Mouse (Mus musculus) testis, postnatal 14 days (tissue): ENCODE data around the gene Tmem8.
A peak's percentile ranks its signal among the peaks of the same experiment; 100 is the strongest.
"Not testable (repeated sequence)": the region's sequence is repeated elsewhere in the genome, so short reads cannot be mapped to it uniquely, and the experiment has no call there.

Experiments used
- DNase-seq: peaks from one replicate; pipeline ENCODE4 v3.0.0; 2021; ENCODE audit warnings: low spot score

Gene Tmem8

GRCm38 (mm10) chr17:26113181-26113948 is at the start of gene Tmem8:
Gene Tmem8 (plus strand): TSS chr17:26113299.
- DNase-seq: peak; percentile 81

GRCm38 (mm10) chr17:26064916-26065315 is 48.2 kb upstream of the Tmem8 start:
- no peak for DNase-seq

GRCm38 (mm10) chr17:26066488-26067020 is 46.5 kb upstream of the Tmem8 start:
- DNase-seq: no peak

DNA sequence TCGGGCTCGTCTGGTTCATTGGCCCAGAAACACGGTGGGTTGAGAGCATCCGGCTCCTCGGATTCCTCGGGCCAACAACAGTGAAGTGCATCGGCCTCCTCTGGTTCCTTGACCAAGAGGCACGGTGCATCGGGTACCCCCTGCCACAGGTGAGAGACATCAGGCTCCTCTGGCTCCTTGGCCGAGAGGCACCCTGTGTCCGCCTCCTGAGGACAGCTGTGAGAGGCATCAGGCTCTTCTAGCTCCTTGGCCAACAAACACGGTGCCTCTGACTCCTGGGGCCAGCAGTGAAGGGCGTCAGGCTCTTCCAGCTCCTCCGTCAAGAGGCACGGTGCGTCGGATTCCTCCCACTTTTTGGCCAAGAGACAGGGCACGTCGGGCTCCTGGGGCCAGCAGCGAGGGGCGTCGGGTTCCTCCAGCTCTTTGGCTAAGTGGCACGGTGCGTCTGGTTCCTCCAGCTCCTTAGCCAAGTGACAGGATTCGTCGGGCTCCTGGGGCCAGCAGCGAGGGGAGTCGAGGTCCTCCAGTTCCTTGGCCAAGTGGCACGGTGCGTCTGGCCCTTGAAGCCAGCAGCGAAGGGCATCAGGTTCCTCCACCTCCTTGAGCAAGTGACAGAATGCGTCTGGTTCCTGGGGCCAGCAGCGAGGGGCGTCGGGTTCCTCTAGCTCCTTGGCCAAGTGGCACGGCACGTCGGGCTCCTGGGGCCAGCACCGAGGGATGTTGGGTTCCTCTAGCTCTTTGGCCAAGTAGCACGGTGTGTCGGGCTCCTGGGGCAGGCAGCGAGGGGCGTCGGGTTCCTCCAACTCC is 44.9 kb upstream of the Tmem8 start:
- peak; percentile 19 for DNase-seq

DNA sequence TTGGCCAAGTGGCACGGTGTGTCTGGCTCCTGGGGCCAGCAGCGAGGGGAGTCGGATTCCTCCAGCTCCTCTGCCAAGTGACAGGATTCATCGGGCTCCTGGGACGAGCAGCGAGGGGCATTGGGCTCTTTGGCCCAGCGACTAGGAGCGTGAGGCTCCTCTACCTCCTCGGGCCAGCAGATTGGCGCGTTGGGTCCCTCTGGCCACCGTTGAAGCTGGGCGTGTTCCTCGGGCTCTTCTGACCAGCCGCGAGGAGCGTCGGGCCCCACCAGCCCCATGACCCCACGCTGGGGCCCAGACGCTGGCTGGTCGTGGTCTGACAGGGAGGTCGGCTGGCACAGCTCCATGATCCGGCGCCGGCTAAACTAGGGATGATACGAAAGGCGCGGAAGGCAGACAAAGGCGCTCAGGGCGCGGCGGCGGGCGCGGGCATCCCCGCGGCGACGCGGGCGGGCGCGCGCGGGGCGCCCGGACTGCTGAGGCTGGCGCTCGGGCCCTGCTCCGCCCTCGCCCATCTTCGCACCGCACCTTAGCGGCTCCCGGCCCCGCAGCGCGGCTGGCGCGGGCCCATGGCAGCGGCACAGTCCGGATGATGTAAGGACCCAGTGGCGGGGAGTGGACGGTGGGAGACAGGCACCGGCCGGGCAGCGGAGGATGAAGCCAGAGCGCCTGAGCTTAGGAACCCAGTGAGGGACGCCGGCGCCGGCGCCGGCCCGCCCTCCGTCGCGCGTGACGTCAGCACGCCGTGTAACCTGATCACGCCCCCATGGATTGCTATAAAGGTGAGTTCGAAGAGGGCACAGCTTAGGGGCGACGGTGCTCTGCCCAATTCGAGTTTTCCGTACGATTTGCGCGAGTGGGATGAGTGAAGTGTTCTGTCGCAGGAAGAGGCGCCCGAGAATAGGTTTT is 44.0 kb upstream of the Tmem8 start, which contains the start of gene Rab11fip3:
Gene Rab11fip3, minus strand, starts transcription at position 725 of the 909 bp plus-strand sequence.
- peak; percentile 83 for DNase-seq

- DNase-seq: no peak
These were observed 43.0 kb upstream of the Tmem8 start for GRCm38 (mm10) chr17:26070136-26070535.

- no peak for DNase-seq
These were observed 37.9 kb upstream of the Tmem8 start for GRCm38 (mm10) chr17:26075246-26075645.

- no peak for DNase-seq
These were observed 34.2 kb upstream of the Tmem8 start for GRCm38 (mm10) chr17:26078851-26079250.

DNA sequence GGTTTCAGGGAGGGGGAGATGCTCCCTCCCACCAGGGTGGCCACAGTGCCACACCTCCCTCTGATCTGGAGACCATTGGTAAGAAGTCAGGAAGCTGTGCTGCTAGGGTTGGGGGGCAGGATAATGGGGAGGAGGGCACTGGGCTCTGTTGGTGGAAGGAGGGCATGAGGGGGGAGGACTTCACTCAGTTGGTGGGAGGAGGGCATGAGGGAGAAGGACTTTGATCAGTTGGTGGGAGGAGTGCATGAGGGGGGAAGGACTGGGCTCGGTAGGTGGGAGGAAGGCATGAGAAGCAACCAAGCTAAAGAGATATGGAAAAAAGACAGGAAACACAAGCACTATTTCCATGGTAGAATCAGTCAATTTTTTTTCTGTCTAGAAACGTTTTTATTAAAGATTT is 32.2 kb upstream of the Tmem8 start:
- no peak for DNase-seq

DNA sequence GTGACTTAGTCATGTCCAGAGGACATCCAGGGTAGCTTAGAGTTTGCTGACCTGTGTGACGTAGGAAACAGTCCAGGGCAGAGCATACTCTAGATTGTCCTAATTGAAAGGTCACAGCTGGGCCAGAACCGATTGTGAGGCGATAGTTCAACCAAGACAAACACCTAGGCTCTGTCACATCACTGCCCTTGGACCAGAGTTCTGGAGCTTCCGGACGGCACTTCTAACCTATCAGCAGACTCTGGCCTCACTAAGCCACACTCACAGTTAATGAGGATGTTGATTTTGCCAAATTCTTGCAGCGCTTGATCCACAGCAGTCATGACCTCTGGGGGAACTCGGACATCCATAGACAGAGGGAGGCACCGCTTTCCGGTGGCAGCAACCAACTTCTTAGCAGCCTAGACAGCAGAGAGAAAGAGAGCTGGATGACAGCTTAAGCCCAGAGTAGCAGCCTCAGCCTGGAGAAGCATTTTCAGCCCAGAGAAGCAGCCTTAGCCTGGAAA is 26.0 kb upstream of the Tmem8 start:
- DNase-seq: no peak

DNA sequence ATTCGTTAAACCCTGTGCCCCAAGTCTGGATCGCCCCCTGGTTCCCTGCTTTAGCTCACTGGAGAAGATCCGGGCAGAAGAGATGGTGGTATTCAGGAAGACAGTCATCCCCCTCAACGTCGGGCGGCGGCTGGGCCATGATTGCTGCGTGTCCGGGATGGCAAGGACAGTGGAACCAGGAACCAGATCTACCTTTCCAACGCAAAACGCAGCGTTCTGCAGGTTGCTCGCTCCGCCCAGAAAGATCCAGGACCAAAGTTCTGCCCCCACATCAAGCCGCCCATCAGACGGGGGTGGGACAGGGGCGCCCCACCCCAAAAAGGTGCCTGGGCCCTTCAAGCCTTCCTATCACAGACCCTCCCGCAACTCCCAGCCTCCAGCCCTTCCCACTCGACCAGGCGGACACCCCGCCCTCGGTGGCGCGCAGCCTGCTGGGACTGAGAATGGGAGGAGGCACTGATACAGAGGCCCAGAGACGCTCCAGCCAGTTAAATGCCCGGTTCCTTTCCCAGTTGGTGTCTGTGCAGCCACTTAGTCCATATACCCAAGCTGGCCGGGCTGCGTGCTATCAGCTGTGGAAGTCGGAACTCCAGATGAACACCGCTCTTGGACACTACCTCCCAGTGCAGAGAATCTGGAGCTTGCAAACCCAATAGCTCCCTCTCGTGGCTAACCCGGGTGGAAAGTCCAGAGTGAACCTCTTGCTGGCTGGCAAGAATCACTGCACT is 23.0 kb upstream of the Tmem8 start, which contains the start of gene Decr2:
Gene Decr2, minus strand, starts transcription at position 433 of the 728 bp plus-strand sequence.
- peak; percentile 85 for DNase-seq

DNA sequence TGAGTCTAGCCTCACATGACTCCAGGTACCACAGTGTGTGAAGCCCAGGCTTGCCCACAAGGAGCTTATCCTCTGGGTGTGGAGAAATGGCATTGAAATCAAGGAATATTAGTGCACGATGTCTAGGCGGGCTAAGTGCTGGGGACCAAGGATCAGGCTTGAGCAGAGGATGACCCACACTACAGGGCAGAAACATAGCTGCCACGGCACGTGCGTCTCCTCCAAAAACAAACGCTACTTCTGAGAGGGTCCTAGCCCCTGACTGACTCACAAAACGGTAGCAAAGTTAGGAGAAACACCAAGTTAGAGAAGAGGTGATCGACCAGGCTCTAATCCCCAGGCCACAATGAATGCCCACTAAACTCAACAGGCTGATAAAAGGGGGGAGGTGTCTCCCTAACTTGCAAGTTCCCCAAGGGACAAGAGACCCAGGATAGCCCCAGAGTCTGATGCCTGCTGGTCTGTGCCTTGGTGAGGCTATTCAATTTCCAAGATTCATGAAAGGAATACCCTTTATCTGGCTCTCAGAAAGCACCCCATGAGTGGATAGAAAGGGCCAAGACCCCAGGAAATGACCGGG is 18.5 kb upstream of the Tmem8 start:
- no peak for DNase-seq

GRCm38 (mm10) chr17:26095121-26095740 is 17.9 kb upstream of the Tmem8 start, which contains the start of gene Nme4:
Gene Nme4 (minus strand): TSS chr17:26095602.
- peak; percentile 51 for DNase-seq

DNA sequence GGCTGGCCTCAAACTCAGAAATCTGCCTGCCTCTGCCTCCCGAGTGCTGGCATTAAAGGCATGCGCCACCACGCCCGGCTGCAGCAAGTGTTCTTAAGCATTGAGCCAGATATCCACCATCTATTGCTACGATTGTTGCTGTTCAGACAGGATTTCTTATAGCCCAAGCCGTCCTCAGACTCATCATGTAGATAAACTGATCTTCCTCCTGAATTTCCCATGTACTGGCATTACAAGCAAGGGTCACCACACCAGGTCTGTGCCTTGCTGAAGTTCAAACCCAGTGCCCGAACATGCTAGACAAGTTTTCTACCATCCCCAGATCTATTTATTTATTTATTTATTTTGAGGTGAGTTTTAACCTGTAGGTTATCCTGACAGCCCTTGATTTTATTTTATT is 14.6 kb upstream of the Tmem8 start:
- DNase-seq: no peak

GRCm38 (mm10) chr17:26099316-26099715 is 13.8 kb upstream of the Tmem8 start:
- DNase-seq: not testable (repeated sequence)

GRCm38 (mm10) chr17:26100166-26100565 is 12.9 kb upstream of the Tmem8 start:
- no peak for DNase-seq

DNA sequence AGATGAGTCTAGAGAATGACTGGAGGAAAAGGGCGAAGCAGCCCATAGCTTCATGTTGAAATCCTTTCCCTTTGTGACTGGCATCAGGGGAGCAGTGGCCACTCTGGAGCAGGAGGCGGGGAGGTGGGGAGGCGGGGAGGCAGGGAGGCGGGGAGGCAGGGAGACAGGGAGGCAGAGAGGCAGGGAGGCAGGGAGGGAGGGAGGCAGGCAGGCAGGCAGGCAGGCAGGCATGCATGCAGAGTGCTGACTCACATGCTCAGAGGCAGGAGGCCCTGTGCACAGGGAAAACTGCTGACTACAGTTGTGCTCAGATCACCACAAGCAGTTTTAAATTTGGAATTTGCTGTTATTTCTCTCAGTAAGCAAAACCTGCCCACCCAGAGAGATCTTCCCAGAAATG is 11.6 kb upstream of the Tmem8 start:
- DNase-seq: no peak

DNA sequence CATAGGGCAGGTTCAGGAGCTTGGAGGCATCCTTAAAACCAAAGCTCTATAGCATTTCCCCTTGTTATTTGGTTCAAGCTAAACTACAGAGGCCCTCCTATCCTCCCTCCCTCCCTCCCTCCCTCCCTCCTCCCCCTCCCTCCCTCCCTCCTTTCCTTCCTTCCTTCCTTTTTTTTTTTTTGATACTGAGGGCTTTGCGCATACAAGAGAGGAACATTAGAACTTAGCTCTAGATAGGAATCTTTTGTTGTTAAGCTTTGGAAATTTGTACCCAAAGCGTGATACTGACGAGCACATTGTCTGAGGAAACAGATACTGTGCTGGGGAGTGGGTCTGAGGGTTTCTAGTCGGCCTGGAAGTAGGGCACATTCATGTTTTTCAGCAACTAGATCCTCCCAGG is 7.5 kb upstream of the Tmem8 start:
- no peak for DNase-seq

DNA sequence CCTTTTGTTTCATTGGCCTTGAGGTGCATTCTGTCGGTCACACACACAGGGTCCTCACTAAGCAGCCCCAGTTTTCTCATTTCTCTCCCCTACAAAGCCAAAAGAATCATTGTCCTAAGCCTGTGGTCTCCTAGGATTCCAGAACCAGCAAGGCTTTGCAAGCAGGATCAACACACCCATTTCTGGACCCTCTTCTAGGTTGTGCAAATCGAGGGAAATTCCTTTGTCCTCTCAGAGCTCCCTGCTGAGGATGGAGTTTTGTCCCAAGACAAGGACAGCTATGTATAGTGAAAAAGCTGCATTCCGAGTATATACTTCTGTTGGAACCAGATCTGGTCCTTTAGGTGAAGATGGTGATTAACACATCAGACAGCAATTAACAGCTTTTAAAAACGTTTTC is 2.9 kb upstream of the Tmem8 start:
- DNase-seq: no peak

- DNase-seq: no peak
These were observed 2.1 kb upstream of the Tmem8 start for GRCm38 (mm10) chr17:26111024-26111423.
